Mouse (Mus musculus) ES-E14 (cell line): ENCODE data around the gene Yae1d1.

Experiments used
- CHD2 ChIP-seq: IDR thresholded peaks from 2 replicates; pipeline ENCODE4 v1.6.1; 2014; ENCODE audit warnings: mild to moderate bottlenecking, low read depth, low read length, inconsistent platforms
- HCFC1 ChIP-seq: IDR thresholded peaks from 2 replicates; pipeline ENCODE4 v1.6.1; 2012; ENCODE audit warnings: low read length, inconsistent platforms, borderline replicate concordance; ENCODE audit not compliant: insufficient read depth
- MAFK ChIP-seq: IDR thresholded peaks from 2 replicates; pipeline ENCODE4 v1.6.1; 2014; ENCODE audit warnings: mild to moderate bottlenecking, low read depth, low read length, inconsistent platforms; ENCODE audit not compliant: insufficient read depth
- ZC3H11A ChIP-seq: IDR thresholded peaks from 2 replicates; pipeline ENCODE4 v1.6.1; 2012; ENCODE audit warnings: low read depth, mild to moderate bottlenecking, inconsistent platforms, low read length, borderline replicate concordance
- ZNF384 ChIP-seq: IDR thresholded peaks from 2 replicates; pipeline ENCODE4 v1.6.1; 2012; ENCODE audit warnings: low read depth, low read length, inconsistent platforms

DNA sequence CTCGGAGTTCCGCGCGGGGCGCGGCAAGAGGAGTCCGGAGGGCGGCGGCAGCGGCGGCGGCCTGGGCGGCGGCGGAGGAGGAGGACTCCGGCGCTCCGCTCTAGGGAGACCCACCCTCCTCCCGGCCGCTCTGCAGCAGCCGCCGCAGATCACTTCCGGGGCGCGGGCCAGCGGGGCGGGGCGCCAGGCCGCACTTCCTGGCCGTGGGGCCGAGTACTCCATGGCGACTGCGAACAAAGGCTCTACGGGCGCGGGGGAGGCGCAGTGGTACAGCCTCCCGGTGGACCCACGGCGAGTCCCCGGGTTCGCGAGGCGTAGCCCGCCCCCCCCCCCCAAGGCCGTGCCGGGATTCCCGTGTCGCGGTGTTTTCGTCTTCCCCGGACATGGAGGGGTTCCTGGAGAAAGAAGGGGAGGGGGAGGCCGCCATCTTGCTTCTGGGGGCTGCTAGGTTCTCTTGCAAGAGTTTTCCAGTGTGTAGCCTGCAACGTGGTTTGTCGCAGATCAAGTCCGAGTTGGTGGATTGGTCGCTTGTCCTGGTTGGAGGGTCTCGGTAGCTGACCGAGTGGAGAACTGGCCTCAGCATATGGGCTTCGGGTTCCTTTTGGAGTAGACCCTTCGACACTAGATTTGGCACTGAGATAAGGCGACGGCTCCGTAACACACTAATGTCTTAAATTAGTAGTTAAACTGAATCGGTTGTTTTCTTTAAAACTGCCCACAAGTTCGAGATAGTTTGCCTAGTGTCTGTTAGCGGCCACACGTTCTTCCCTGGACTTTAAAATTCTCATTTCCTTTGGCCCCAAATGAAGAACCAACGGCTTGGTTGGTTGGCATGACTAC is 48.9 kb downstream of the Yae1d1 start, which contains the start of gene Rala:
- TF ChIP-seq HCFC1: peak; percentile 67
- no peak for TF ChIP-seq ZC3H11A
- TF ChIP-seq MAFK: no peak
- no peak for TF ChIP-seq ZNF384
- TF ChIP-seq CHD2: no peak
